Mouse (Mus musculus) G1E (cell line): ENCODE measurements around the gene 1110059E24Rik.

ENCODE experiments used
- CTCF ChIP-seq: IDR thresholded peaks from 2 replicates; pipeline ENCODE4 v1.5.1; 2012; ENCODE audit warnings: low read depth, low read length, inconsistent platforms, mixed read lengths
- GATA1 ChIP-seq: IDR thresholded peaks from 2 replicates; pipeline ENCODE4 v1.6.1; 2012; ENCODE audit warnings: borderline replicate concordance, low read length, inconsistent platforms, mixed read lengths
- GATA2 ChIP-seq: IDR thresholded peaks from 2 replicates; pipeline ENCODE4 v1.6.1; 2012; ENCODE audit warnings: low read depth, low read length, inconsistent platforms, borderline replicate concordance
- POLR2AphosphoS5 ChIP-seq: IDR thresholded peaks from 2 replicates; pipeline ENCODE4 v1.6.1; 2012; ENCODE audit warnings: low read depth, low read length, inconsistent platforms; ENCODE audit not compliant: insufficient replicate concordance
- TAL1 ChIP-seq: conservative IDR thresholded peaks from 2 replicates; pipeline ENCODE4 v1.6.1; 2012; ENCODE audit warnings: low read depth, low read length, inconsistent platforms, mixed read lengths

DNA sequence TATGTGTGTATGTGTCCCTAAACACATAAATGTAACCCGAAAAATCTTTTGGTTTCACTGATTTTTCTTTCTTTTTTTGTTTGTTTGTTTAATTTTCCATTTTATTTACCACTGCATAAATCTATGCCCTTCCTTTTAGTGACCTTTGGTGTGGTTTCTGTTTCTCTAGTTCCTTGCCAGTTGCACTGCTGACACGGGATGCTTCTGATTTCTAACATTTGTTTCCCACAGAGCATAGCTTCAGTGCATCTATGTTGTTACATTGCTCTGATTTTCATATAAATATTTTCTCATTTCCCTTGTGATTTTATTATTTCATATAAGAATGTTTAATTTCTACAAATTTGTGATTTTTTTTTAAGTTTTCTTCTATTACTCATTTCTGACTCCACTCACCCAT is 17.4 kb downstream of the 1110059E24Rik start:
- no peak for TF ChIP-seq CTCF
- no peak for TF ChIP-seq GATA2
- TF ChIP-seq TAL1 = no peak
- TF ChIP-seq GATA1 = no peak
- TF ChIP-seq POLR2AphosphoS5 = no peak
